Mouse (Mus musculus) thymus, postnatal 25 days (tissue): ENCODE results near the gene Mogat1.
"Not testable (repeated sequence)": the region's sequence is repeated elsewhere in the genome, so short reads cannot be mapped to it uniquely, and the experiment has no call there.

Experiments
- DNase-seq: peaks from one replicate; pipeline ENCODE4 v3.0.0; 2022

Mogat1 gene

GRCm38 (mm10) chr1:78510862-78511261 lies at the start of gene Mogat1:
Mogat1 (plus strand) TSS chr1:78510991.
- DNase-seq: no peak

- no peak for DNase-seq
These were observed 38.4 kb upstream of the Mogat1 start for GRCm38 (mm10) chr1:78472441-78472840.

GRCm38 (mm10) chr1:78483430-78483829 lies 27.4 kb upstream of the Mogat1 start:
- DNase-seq: no peak

GRCm38 (mm10) chr1:78484361-78484760 lies 26.4 kb upstream of the Mogat1 start:
- DNase-seq: peak; percentile 9

GRCm38 (mm10) chr1:78488427-78488751 lies 22.4 kb upstream of the Mogat1 start:
- DNase-seq: no peak

GRCm38 (mm10) chr1:78488752-78489492 lies 21.9 kb upstream of the Mogat1 start, which contains the start of gene Farsb:
Farsb (minus strand) TSS chr1:78488897.
- peak; percentile 87 for DNase-seq

GRCm38 (mm10) chr1:78490143-78490542 lies 20.6 kb upstream of the Mogat1 start:
- no peak for DNase-seq

- no peak for DNase-seq
These were observed 9.8 kb upstream of the Mogat1 start for GRCm38 (mm10) chr1:78501036-78501435.

- DNase-seq: not testable (repeated sequence)
These were observed 8.9 kb upstream of the Mogat1 start for GRCm38 (mm10) chr1:78501856-78502255.

- no peak for DNase-seq
These were observed 8.3 kb upstream of the Mogat1 start for GRCm38 (mm10) chr1:78502527-78502926.

- no peak for DNase-seq
These were observed 3.7 kb upstream of the Mogat1 start for GRCm38 (mm10) chr1:78507137-78507536.

- DNase-seq: no peak
These were observed 900 bp downstream of the Mogat1 start, which contains the start of gene BC035947 for GRCm38 (mm10) chr1:78511621-78512160. BC035947 (minus strand) TSS chr1:78512158.

- DNase-seq: no peak
These were observed 2.0 kb downstream of the Mogat1 start for GRCm38 (mm10) chr1:78512756-78513155.

GRCm38 (mm10) chr1:78518907-78519306 lies 8.1 kb downstream of the Mogat1 start:
- no peak for DNase-seq

- peak; percentile 54 for DNase-seq
These were observed 14.5 kb downstream of the Mogat1 start for GRCm38 (mm10) chr1:78525189-78525886.

GRCm38 (mm10) chr1:78528356-78528755 lies 17.6 kb downstream of the Mogat1 start:
- no peak for DNase-seq

GRCm38 (mm10) chr1:78529011-78529410 lies 18.2 kb downstream of the Mogat1 start:
- no peak for DNase-seq

GRCm38 (mm10) chr1:78530500-78531215 lies 19.9 kb downstream of the Mogat1 start:
- DNase-seq: no peak

- no peak for DNase-seq
These were observed 21.5 kb downstream of the Mogat1 start for GRCm38 (mm10) chr1:78532184-78532800.

GRCm38 (mm10) chr1:78534428-78535150 lies 23.8 kb downstream of the Mogat1 start:
- DNase-seq: no peak

- peak; percentile 85 for DNase-seq
These were observed 25.7 kb downstream of the Mogat1 start for GRCm38 (mm10) chr1:78536310-78537164.
